Mouse (Mus musculus) lung, embryonic 16.5 days (tissue): ENCODE measurements at regions not wholly inside any gene's neighbourhood (a gene's known extent, or its start where the extent isn't known, plus 50 kb on each side); places are given as distances from the start of the nearest gene placed in this dataset.

ENCODE experiments used
- ATAC-seq: fragments of 200-750 bp; cut with Nextera tagmentation; 2 replicates; pipeline ENCODE4 v1.8.0; 2017; ENCODE audit warnings: low read depth, mild to moderate bottlenecking, moderate library complexity
- H3K27ac ChIP-seq: fragments of 300-500 bp; sonication (generic); 2 replicates; pipeline ENCODE4 v1.5.1; 2014; ENCODE audit warnings: mild to moderate bottlenecking, control low read depth, low read length
- H3K27me3 ChIP-seq: fragments of 300-500 bp; sonication (generic); 2 replicates; pipeline ENCODE4 v1.6.1; 2014; ENCODE audit warnings: low read depth, low read length, mixed read lengths; ENCODE audit not compliant: control insufficient read depth, insufficient read depth
- H3K36me3 ChIP-seq: fragments of 300-500 bp; sonication (generic); 2 replicates; pipeline ENCODE4 v1.6.1; 2014; ENCODE audit warnings: low read length; ENCODE audit not compliant: control insufficient read depth, insufficient read depth
- H3K4me1 ChIP-seq: fragments of 300-500 bp; sonication (generic); replicated peaks from 2 replicates; pipeline ENCODE4 v1.6.1; 2014; ENCODE audit warnings: low read length, mixed read lengths; ENCODE audit not compliant: control insufficient read depth, insufficient read depth
- H3K4me2 ChIP-seq: fragments of 300-500 bp; sonication (generic); 2 replicates; pipeline ENCODE4 v1.6.1; 2014; ENCODE audit warnings: low read depth, low read length, control low read depth
- H3K4me3 ChIP-seq: fragments of 300-500 bp; sonication (generic); 2 replicates; pipeline ENCODE4 v1.5.1; 2014; ENCODE audit warnings: mild to moderate bottlenecking, low read length, control low read depth
- H3K9ac ChIP-seq: fragments of 300-500 bp; sonication (generic); 2 replicates; pipeline ENCODE4 v1.6.1; 2014; ENCODE audit warnings: low read length, control low read depth
- H3K9me3 ChIP-seq: fragments of 300-500 bp; sonication (generic); 2 replicates; pipeline ENCODE4 v1.6.1; 2016; ENCODE audit warnings: low read length; ENCODE audit not compliant: control insufficient read depth
- WGBS: fragments of 180-500 bp; shearing (Covaris S2); extraction: QIAGEN DNeasy Blood & Tissue Kit; methylation state at CpG from one replicate; pipeline ENCODE4 v1.1.7; 2014; 5-methylcytosine and 5-hydroxymethylcytosine counted together

- no peaks in the 10 kb centered on the region for H3K36me3 ChIP-seq
- H3K4me3 ChIP-seq: no peak overlapping the region
- no peak overlapping the region for H3K27ac ChIP-seq
- H3K4me2 ChIP-seq: no peak overlapping the region
- 66% methylated on average over 6 of the region's 6 CpGs for WGBS
- H3K4me1 ChIP-seq: no peaks in the 10 kb centered on the region
- H3K9me3 ChIP-seq: no peaks in the 10 kb centered on the region
- ATAC-seq: no peak
- H3K9ac ChIP-seq: no peak overlapping the region
- H3K27me3 ChIP-seq: no peaks in the 10 kb centered on the region
Observed at GRCm38 (mm10) chr9:27501816-27502215, 105.2 kb downstream of the Spata19 start.

- H3K4me1 ChIP-seq: no peaks in the 10 kb centered on the region
- H3K27ac ChIP-seq: no peak overlapping the region
- peaks cover 3% of the 10 kb centered on the region; the same call in 1 of the 2 replicates for H3K9me3 ChIP-seq
- 81% methylated on average over 5 of the region's 5 CpGs for WGBS
- H3K4me3 ChIP-seq: no peak overlapping the region
- no peaks in the 10 kb centered on the region for H3K27me3 ChIP-seq
- no peak overlapping the region for H3K4me2 ChIP-seq
- no peak overlapping the region for H3K9ac ChIP-seq
- H3K36me3 ChIP-seq: no peaks in the 10 kb centered on the region
- ATAC-seq: no peak
Observed at GRCm38 (mm10) chr9:27509157-27509556, 112.6 kb downstream of the Spata19 start.

GRCm38 (mm10) chr9:27509711-27510110 lies 113.1 kb downstream of the Spata19 start:
- H3K4me1 ChIP-seq: no peaks in the 10 kb centered on the region
- H3K9ac ChIP-seq: no peak overlapping the region
- H3K4me3 ChIP-seq: no peak overlapping the region
- no peaks in the 10 kb centered on the region for H3K27me3 ChIP-seq
- peaks cover 3% of the 10 kb centered on the region; the same call in 1 of the 2 replicates for H3K9me3 ChIP-seq
- ATAC-seq: no peak
- no peak overlapping the region for H3K27ac ChIP-seq
- no peaks in the 10 kb centered on the region for H3K36me3 ChIP-seq
- H3K4me2 ChIP-seq: no peak overlapping the region
- 77% methylated on average over 9 of the region's 9 CpGs for WGBS

- ATAC-seq: no peak
- peaks cover 3% of the 10 kb centered on the region; the same call in 1 of the 2 replicates for H3K9me3 ChIP-seq
- no peak overlapping the region for H3K4me3 ChIP-seq
- no peaks in the 10 kb centered on the region for H3K27me3 ChIP-seq
- H3K36me3 ChIP-seq: no peaks in the 10 kb centered on the region
- no peaks in the 10 kb centered on the region for H3K4me1 ChIP-seq
- no peak overlapping the region for H3K4me2 ChIP-seq
- 63% methylated on average over 2 of the region's 2 CpGs for WGBS
- no peak overlapping the region for H3K27ac ChIP-seq
- no peak overlapping the region for H3K9ac ChIP-seq
Observed at GRCm38 (mm10) chr9:27511161-27511560, 114.6 kb downstream of the Spata19 start.

- Histone ChIP-seq H3K4me1 (no peaks in the 10 kb centered on the region), H3K27ac (no peak overlapping the region), H3K4me2 (no peak overlapping the region), H3K9ac (no peak overlapping the region), H3K36me3 (no peaks in the 10 kb centered on the region), H3K4me3 (no peak overlapping the region), H3K9me3 (no peaks in the 10 kb centered on the region), H3K27me3 (no peaks in the 10 kb centered on the region)
- WGBS: 55% methylated on average over 4 of the region's 4 CpGs
- ATAC-seq: no peak
Observed at GRCm38 (mm10) chr9:27515427-27516110, 119.0 kb downstream of the Spata19 start.

GRCm38 (mm10) chr9:27518031-27518430 lies 121.4 kb downstream of the Spata19 start:
- no peak for ATAC-seq
- no peak overlapping the region for H3K27ac ChIP-seq
- H3K9ac ChIP-seq: no peak overlapping the region
- H3K4me3 ChIP-seq: no peak overlapping the region
- H3K4me1 ChIP-seq: peaks cover 5% of the 10 kb centered on the region; the same call in 1 of the 2 replicates
- no peaks in the 10 kb centered on the region for H3K27me3 ChIP-seq
- H3K4me2 ChIP-seq: no peak overlapping the region
- H3K9me3 ChIP-seq: no peaks in the 10 kb centered on the region
- WGBS: 50% methylated on average over 4 of the region's 4 CpGs
- H3K36me3 ChIP-seq: no peaks in the 10 kb centered on the region

GRCm38 (mm10) chr9:27519711-27520110 lies 123.1 kb downstream of the Spata19 start:
- Histone ChIP-seq H3K27ac (no peak overlapping the region), H3K9me3 (no peaks in the 10 kb centered on the region), H3K36me3 (no peaks in the 10 kb centered on the region), H3K9ac (no peak overlapping the region), H3K4me2 (no peak overlapping the region), H3K27me3 (no peaks in the 10 kb centered on the region), H3K4me1 (peaks cover 5% of the 10 kb centered on the region; the same call in 1 of the 2 replicates), H3K4me3 (no peak overlapping the region)
- ATAC-seq: no peak
- 77% methylated on average over 5 of the region's 5 CpGs for WGBS

- WGBS: 30% methylated on average over 3 of the region's 3 CpGs
- H3K36me3 ChIP-seq: no peaks in the 10 kb centered on the region
- H3K4me2 ChIP-seq: no peak overlapping the region
- no peak overlapping the region for H3K9ac ChIP-seq
- H3K27ac ChIP-seq: no peak overlapping the region
- peaks cover 5% of the 10 kb centered on the region; the same call in 1 of the 2 replicates for H3K4me1 ChIP-seq
- ATAC-seq: no peak
- H3K9me3 ChIP-seq: no peaks in the 10 kb centered on the region
- H3K27me3 ChIP-seq: no peaks in the 10 kb centered on the region
- H3K4me3 ChIP-seq: no peak overlapping the region
Observed at GRCm38 (mm10) chr9:27521181-27521580, 124.6 kb downstream of the Spata19 start.

- Histone ChIP-seq H3K9me3 (no peaks in the 10 kb centered on the region), H3K9ac (no peak overlapping the region), H3K27ac (no peak overlapping the region), H3K27me3 (no peaks in the 10 kb centered on the region), H3K4me2 (no peak overlapping the region), H3K36me3 (no peaks in the 10 kb centered on the region), H3K4me1 (no peaks in the 10 kb centered on the region), H3K4me3 (no peak overlapping the region)
- 90% methylated on average over 3 of the region's 3 CpGs for WGBS
- ATAC-seq: no peak
Observed at GRCm38 (mm10) chr9:27526681-27527080, 130.1 kb downstream of the Spata19 start.
